Mouse (Mus musculus): Measurements from ENCODE around the gene Tgfbr3l.

DNA sequence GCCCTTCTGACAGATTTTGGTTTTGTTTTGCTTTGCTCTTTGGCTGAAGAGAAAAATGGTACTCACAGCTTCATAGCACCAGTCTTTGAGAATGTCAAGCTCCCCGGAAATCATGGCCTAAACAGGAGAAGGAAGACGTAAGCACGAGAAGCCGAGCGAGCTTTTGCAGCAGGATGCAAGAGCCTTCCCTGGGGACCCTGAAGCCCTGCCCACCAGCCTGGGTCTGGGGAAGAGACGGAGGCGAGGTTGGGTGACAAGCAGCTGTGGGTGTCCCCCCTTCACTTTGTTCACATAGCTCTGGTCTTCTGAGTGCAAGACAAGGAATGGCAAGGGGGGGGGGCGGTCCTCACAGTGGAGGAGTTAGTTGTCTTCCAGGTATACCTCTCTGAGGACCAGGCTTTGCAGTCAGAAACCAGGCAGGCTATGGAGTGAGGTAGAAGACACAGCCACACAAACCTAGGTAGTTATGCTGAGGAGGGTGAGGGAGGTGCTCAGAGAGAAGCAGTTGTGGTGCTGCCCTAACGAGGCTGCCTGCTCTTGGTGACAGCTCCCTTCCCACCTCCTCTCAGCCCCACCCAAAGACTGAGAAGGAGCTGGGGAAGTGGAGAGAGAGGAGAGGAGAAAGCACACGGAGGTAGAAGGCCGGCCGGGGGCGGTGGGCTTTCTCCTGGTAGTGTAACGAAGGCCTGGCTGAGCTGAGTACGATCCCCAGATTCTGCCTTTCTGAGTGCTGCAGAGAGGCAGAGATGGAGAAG, 17.3 kb downstream of the Tgfbr3l start:
- TF ChIP-seq CTCF (IDR thresholded peaks at IDR 0.05; ENCODE audit: borderline replicate concordance, control insufficient read depth, extremely low read depth, insufficient read depth, low read length, poor library complexity) (no peak), POLR2A (IDR thresholded peaks at IDR 0.05; ENCODE audit: control insufficient read depth, extremely low read depth, insufficient read depth, low read length, poor library complexity) (no peak)

Data from thymus, adult 2 months (tissue).